In the genomic region with DNA sequence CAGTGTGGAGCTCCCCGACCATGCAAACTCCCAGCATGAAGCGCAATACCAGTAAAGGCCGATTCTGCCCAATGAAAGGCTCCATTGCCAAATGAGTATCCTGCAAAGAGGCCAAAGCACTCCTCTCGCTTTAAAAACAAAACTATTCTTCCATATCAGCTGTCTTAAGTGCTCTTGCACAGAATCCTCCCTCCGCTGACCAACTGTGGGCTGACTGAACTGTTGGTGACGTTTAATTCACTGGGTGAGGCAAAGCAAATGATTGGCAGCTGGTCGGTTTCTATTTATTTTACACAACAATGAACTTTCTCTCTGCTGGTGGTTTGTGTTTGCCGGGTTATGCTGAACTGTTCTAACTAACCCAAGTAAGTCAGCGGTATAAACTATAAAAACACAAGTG, we compare ENCODE assay signal across 14 mouse cellular contexts. TPM values are rescaled to one million over a fixed set of nuclear protein-coding genes. Genes with fewer than 3 reads are reported as not detected.
DNase-seq lines count a peak whose midpoint lies in the region; ATAC-seq lines count a peak whose summit lies in the region.
"Had no signal": no experiment of that assay in that cellular context is flagged by ENCODE, and none has a peak within 500 bp of the region (broad histone marks: within the 10 kb centered on the region; RNA-seq: fewer than 3 reads in every experiment).

No protein-coding gene starts in this region.

- peaks cover 22% of the 10 kb centered on the region for H3K4me1 ChIP-seq in hindbrain, embryonic 12.5 days
- peaks cover 21% of the 10 kb centered on the region for H3K4me1 ChIP-seq in hindbrain, embryonic 16.5 days (ENCODE audit: control insufficient read depth, insufficient read depth, low read depth, low read length)
- H3K4me1 ChIP-seq in heart, embryonic 12.5 days (replicated peaks), result peaks cover 39% of the 10 kb centered on the region
- H3K4me1 ChIP-seq in liver, embryonic 15.5 days (replicated peaks), result peaks cover 65% of the 10 kb centered on the region

- no peaks in the 10 kb centered on the region for H3K27me3 ChIP-seq in hindbrain, embryonic 12.5 days
- no peaks in the 10 kb centered on the region for H3K27me3 ChIP-seq in hindbrain, embryonic 16.5 days (replicated peaks; ENCODE audit: control insufficient read depth, insufficient read depth, low read length)
- H3K27me3 ChIP-seq in heart, embryonic 12.5 days (replicated peaks), result no peaks in the 10 kb centered on the region
- H3K27me3 ChIP-seq in liver, embryonic 15.5 days, result no peaks in the 10 kb centered on the region
- H3K27me3 ChIP-seq: embryonic facial prominence, embryonic 13.5 days; neural tube, embryonic 13.5 days had no signal

- peak overlapping the region; percentile 21; the same call in 1 of the 2 replicates for H3K4me2 ChIP-seq in hindbrain, embryonic 12.5 days (replicated peaks)
- no peak overlapping the region for H3K4me2 ChIP-seq in hindbrain, embryonic 16.5 days (ENCODE audit: low read length)
- H3K4me2 ChIP-seq in heart, embryonic 12.5 days, result peak overlapping the region; percentile 44
- peak overlapping the region; percentile 36 for H3K4me2 ChIP-seq in liver, embryonic 15.5 days
- H3K4me2 ChIP-seq: embryonic facial prominence, embryonic 13.5 days; neural tube, embryonic 13.5 days had no signal

- peak; percentile 22 for DNase-seq in ES-CJ7 (ENCODE audit: low read depth, low spot score)
- DNase-seq in ovary, adult 18-20 months (ENCODE audit: low spot score), result no peak
- DNase-seq in thymus, postnatal 36 days, result no peak
- DNase-seq: cerebellum, adult 18-20 months; kidney, adult 2 months; right cerebral cortex, postnatal 4 days had no signal

- ATAC-seq in hindbrain, embryonic 12.5 days (ENCODE audit: low FRiP score), result no peak
- ATAC-seq in hindbrain, embryonic 16.5 days, result no peak
- ATAC-seq in heart, embryonic 12.5 days (ENCODE audit: insufficient number of reproducible peaks, low FRiP score), result no peak
- no peak for ATAC-seq in liver, embryonic 15.5 days (ENCODE audit: insufficient read depth)
- no peak for ATAC-seq in erythroid progenitor cell, adult 5-6 weeks (replicated peaks; ENCODE audit: low FRiP score, poor library complexity, severe bottlenecking)

- WGBS in hindbrain, embryonic 12.5 days, result 30% methylated on average over 9 of the region's 9 CpGs
- WGBS in hindbrain, embryonic 16.5 days, result 26% methylated on average over 9 of the region's 9 CpGs
- WGBS in heart, embryonic 12.5 days, result 29% methylated on average over 9 of the region's 9 CpGs
- 37% methylated on average over 9 of the region's 9 CpGs for WGBS in liver, embryonic 15.5 days (ENCODE audit: insufficient replicate concordance)

- H3K36me3 ChIP-seq in hindbrain, embryonic 12.5 days, result no peaks in the 10 kb centered on the region
- no peaks in the 10 kb centered on the region for H3K36me3 ChIP-seq in hindbrain, embryonic 16.5 days (ENCODE audit: control insufficient read depth, insufficient read depth, low read length)
- H3K36me3 ChIP-seq in heart, embryonic 12.5 days, result 0 out of 2 replicates have a peak, but pooled peaks cover 3% of the 10 kb centered on the region
- no peaks in the 10 kb centered on the region for H3K36me3 ChIP-seq in liver, embryonic 15.5 days (replicated peaks)
- H3K36me3 ChIP-seq: embryonic facial prominence, embryonic 13.5 days; neural tube, embryonic 13.5 days had no signal

- H3K9me3 ChIP-seq in hindbrain, embryonic 12.5 days (replicated peaks), result no peaks in the 10 kb centered on the region
- H3K9me3 ChIP-seq in hindbrain, embryonic 16.5 days (ENCODE audit: control insufficient read depth, low read length), result no peaks in the 10 kb centered on the region
- H3K9me3 ChIP-seq in heart, embryonic 12.5 days (replicated peaks), result no peaks in the 10 kb centered on the region
- H3K9me3 ChIP-seq in liver, embryonic 15.5 days (replicated peaks), result no peaks in the 10 kb centered on the region
- H3K9me3 ChIP-seq: embryonic facial prominence, embryonic 13.5 days; G1E; neural tube, embryonic 13.5 days had no signal

- no peak overlapping the region for H3K4me3 ChIP-seq in hindbrain, embryonic 12.5 days
- no peak overlapping the region for H3K4me3 ChIP-seq in hindbrain, embryonic 16.5 days (ENCODE audit: low read length)
- H3K4me3 ChIP-seq in heart, embryonic 12.5 days, result peak overlapping the region; percentile 16; the same call in 1 of the 2 replicates
- no peak overlapping the region for H3K4me3 ChIP-seq in liver, embryonic 15.5 days (replicated peaks)
- H3K4me3 ChIP-seq: embryonic facial prominence, embryonic 13.5 days; neural tube, embryonic 13.5 days had no signal

- no peak overlapping the region for H3K27ac ChIP-seq in hindbrain, embryonic 12.5 days
- no peak overlapping the region for H3K27ac ChIP-seq in hindbrain, embryonic 16.5 days (ENCODE audit: low read depth, low read length)
- peak overlapping the region; percentile 91 for H3K27ac ChIP-seq in heart, embryonic 12.5 days (ENCODE audit: poor library complexity, severe bottlenecking)
- peak overlapping the region; percentile 34; the same call in 1 of the 2 replicates for H3K27ac ChIP-seq in liver, embryonic 15.5 days (replicated peaks)
- H3K27ac ChIP-seq: embryonic facial prominence, embryonic 13.5 days; neural tube, embryonic 13.5 days had no signal

- H3K9ac ChIP-seq in hindbrain, embryonic 12.5 days, result no peak overlapping the region
- no peak overlapping the region for H3K9ac ChIP-seq in hindbrain, embryonic 16.5 days (ENCODE audit: low read depth, low read length)
- peak overlapping the region; percentile 11; the same call in 1 of the 2 replicates for H3K9ac ChIP-seq in heart, embryonic 12.5 days
- no peak overlapping the region for H3K9ac ChIP-seq in liver, embryonic 15.5 days
- H3K9ac ChIP-seq: embryonic facial prominence, embryonic 13.5 days; neural tube, embryonic 13.5 days had no signal

RNA-seq across cellular contexts. Expression of gene Gne, which starts 15.2 kb away (rescaled TPM):
- polyA plus RNA-seq in hindbrain, embryonic 12.5 days (2016; fragmentation: Nextera tagmentation; extraction: Ambion mirVana), result 24.6 and 28.2 TPM in 2 replicates
- polyA plus RNA-seq in hindbrain, embryonic 16.5 days (2015; fragmentation: Nextera tagmentation; extraction: Ambion mirVana), result 27.3 and 31.1 TPM in 2 replicates
- polyA plus RNA-seq in heart, embryonic 12.5 days (2016; fragmentation: Nextera tagmentation; extraction: Ambion mirVana), result 35.6 and 36.3 TPM in 2 replicates
- polyA plus RNA-seq in liver, embryonic 15.5 days (2015; fragmentation: Nextera tagmentation; extraction: Ambion mirVana), result 30.8 and 31.7 TPM in 2 replicates
- total RNA-seq in erythroid progenitor cell, adult 5-6 weeks (2015; ENCODE audit: low replicate concordance), result 3.6 and 6.3 TPM in 2 replicates
- total RNA-seq in erythroid progenitor cell, adult 5-6 weeks (2017; ENCODE audit: low replicate concordance), result 2.5 and 7.6 TPM in 2 replicates

Comparison
In these comparisons a context has a peak if more than half of its experiments do, and no peak if none do; other contexts are left out.
1. H3K27ac ChIP-seq: peak in heart, embryonic 12.5 days (single experiment) and liver, embryonic 15.5 days (single experiment); none in hindbrain, embryonic 12.5 days (single experiment) and hindbrain, embryonic 16.5 days (single experiment).